Mouse (Mus musculus): ENCODE data around the gene Il31ra. TPM values are rescaled to one million over a fixed set of nuclear protein-coding genes. Genes with fewer than 3 reads are reported as not detected.

The Il31ra gene
- polyA plus RNA-seq, 1 experiment from 2014 or later = 0.13 TPM

GRCm38 (mm10) chr13:112523346-112523970, 70.7 kb downstream of the Il31ra start:
- Histone ChIP-seq H3K9me3 (ENCODE audit: control insufficient read depth, low read length) (no peaks in the 10 kb centered on the region), H3K4me3 (ENCODE audit: low read depth, low read length) (no peak overlapping the region), H3K9ac (ENCODE audit: low read length) (no peak overlapping the region), H3K27me3 (ENCODE audit: control insufficient read depth, insufficient read depth, low read length) (no peaks in the 10 kb centered on the region), H3K4me2 (ENCODE audit: low read depth) (no peak overlapping the region), H3K4me1 (ENCODE audit: control insufficient read depth, insufficient read depth, low read length) (no peaks in the 10 kb centered on the region), H3K36me3 (ENCODE audit: control insufficient read depth, insufficient read depth, low read length) (no peaks in the 10 kb centered on the region), H3K27ac (ENCODE audit: low read depth, low read length) (no peak overlapping the region)
- 88% methylated on average over 10 of the region's 10 CpGs for WGBS
- ATAC-seq (ENCODE audit: insufficient read depth, low FRiP score, low TSS enrichment) = no peak
- DNase-seq (ENCODE audit: low spot score) = no peak

DNA sequence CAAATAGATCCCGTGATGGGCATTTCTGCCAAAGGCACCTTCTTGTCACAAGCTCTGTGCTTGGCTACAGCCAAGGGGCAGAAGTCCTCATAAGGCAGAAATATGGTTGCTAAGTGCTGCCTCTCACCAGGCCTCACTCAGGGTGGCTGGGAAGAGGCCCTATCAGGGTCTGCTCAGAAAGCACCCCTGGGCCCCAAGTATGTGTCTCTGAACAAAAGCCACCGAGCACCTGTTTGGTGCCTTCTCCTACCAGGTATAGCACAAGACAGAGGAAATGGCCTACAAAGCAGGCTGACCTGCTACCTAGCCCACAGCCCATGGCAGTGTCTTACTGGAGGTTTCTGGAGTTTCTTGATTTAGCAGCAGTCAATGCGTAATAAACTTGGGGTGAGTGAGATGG, 71.3 kb downstream of the Il31ra start:
- H3K27me3 ChIP-seq (ENCODE audit: control insufficient read depth, insufficient read depth, low read length) = no peaks in the 10 kb centered on the region
- H3K4me1 ChIP-seq (ENCODE audit: control insufficient read depth, insufficient read depth, low read length) = no peaks in the 10 kb centered on the region
- no peak for DNase-seq (ENCODE audit: low spot score)
- H3K36me3 ChIP-seq (ENCODE audit: control insufficient read depth, insufficient read depth, low read length) = no peaks in the 10 kb centered on the region; the same call in 1 of the 2 replicates
- no peak overlapping the region for H3K9ac ChIP-seq (ENCODE audit: low read length)
- no peak overlapping the region for H3K4me3 ChIP-seq (ENCODE audit: low read depth, low read length)
- no peak overlapping the region for H3K27ac ChIP-seq (ENCODE audit: low read depth, low read length)
- 87% methylated on average over 3 of the region's 3 CpGs for WGBS
- ATAC-seq (ENCODE audit: insufficient read depth, low FRiP score, low TSS enrichment) = no peak
- H3K4me2 ChIP-seq (ENCODE audit: low read depth) = no peak overlapping the region
- H3K9me3 ChIP-seq (ENCODE audit: control insufficient read depth, low read length) = no peaks in the 10 kb centered on the region

DNA sequence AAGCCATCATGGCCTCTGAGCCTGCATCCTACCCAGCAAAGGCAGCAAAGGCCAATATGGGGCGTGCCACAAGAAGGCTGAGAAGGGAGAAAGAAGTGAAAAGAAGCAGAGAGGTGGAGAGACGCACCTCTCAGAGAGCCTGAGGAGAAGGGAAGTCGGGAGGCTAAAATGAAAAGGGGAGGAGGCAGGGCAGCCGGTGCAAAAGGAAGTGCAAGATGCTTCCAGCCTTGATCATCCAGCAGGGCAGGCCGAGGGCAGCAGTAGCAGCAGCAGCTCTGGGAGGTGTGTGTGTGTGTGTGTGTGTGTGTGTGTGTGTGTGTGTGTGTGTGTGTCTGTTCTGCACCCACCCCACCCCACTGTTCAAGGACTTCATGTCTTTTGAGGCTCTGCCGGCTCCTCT, 71.9 kb downstream of the Il31ra start:
- no peak overlapping the region for H3K9ac ChIP-seq (ENCODE audit: low read length)
- H3K36me3 ChIP-seq (ENCODE audit: control insufficient read depth, insufficient read depth, low read length) = no peaks in the 10 kb centered on the region; the same call in 1 of the 2 replicates
- no peak overlapping the region for H3K4me2 ChIP-seq (ENCODE audit: low read depth)
- 72% methylated on average over 6 of the region's 6 CpGs for WGBS
- H3K27ac ChIP-seq (ENCODE audit: low read depth, low read length) = no peak overlapping the region
- H3K9me3 ChIP-seq (ENCODE audit: control insufficient read depth, low read length) = no peaks in the 10 kb centered on the region
- DNase-seq (ENCODE audit: low spot score) = no peak
- no peaks in the 10 kb centered on the region for H3K4me1 ChIP-seq (ENCODE audit: control insufficient read depth, insufficient read depth, low read length)
- H3K27me3 ChIP-seq (ENCODE audit: control insufficient read depth, insufficient read depth, low read length) = no peaks in the 10 kb centered on the region
- ATAC-seq (ENCODE audit: insufficient read depth, low FRiP score, low TSS enrichment) = no peak
- H3K4me3 ChIP-seq (ENCODE audit: low read depth, low read length) = no peak overlapping the region

- WGBS = 56% methylated on average over 1 of the region's 1 CpGs
- Histone ChIP-seq H3K27ac (ENCODE audit: low read depth, low read length) (no peak overlapping the region), H3K9me3 (ENCODE audit: control insufficient read depth, low read length) (no peaks in the 10 kb centered on the region), H3K36me3 (ENCODE audit: control insufficient read depth, insufficient read depth, low read length) (no peaks in the 10 kb centered on the region; the same call in 1 of the 2 replicates), H3K4me3 (ENCODE audit: low read depth, low read length) (no peak overlapping the region), H3K27me3 (ENCODE audit: control insufficient read depth, insufficient read depth, low read length) (no peaks in the 10 kb centered on the region), H3K4me1 (ENCODE audit: control insufficient read depth, insufficient read depth, low read length) (no peaks in the 10 kb centered on the region), H3K4me2 (ENCODE audit: low read depth) (no peak overlapping the region), H3K9ac (ENCODE audit: low read length) (no peak overlapping the region)
- DNase-seq (ENCODE audit: low spot score) (no peak), ATAC-seq (ENCODE audit: insufficient read depth, low FRiP score, low TSS enrichment) (no peak)
Observed at GRCm38 (mm10) chr13:112514546-112514945, 79.6 kb downstream of the Il31ra start.

DNA sequence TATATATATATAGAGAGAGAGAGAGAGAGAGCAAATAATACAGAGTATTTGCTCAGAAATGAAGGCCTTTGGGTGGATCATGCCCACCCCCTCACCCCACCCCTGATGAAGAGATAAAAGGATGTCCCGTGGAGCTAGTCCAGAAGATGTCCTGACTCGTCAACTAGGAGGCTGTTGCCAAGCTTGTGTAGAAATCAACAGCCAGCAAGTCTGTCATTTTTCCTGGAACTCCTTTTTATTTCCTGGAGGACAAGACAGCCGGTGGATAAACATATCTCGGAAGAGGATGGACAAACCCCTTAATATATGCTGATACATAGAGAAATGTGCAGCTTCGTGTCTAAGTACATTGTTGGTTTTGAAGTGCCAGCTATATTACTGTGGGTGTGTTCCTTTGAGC, 81.3 kb downstream of the Il31ra start:
- ATAC-seq (ENCODE audit: insufficient read depth, low FRiP score, low TSS enrichment) (no peak), DNase-seq (ENCODE audit: low spot score) (no peak)
- Histone ChIP-seq H3K4me1 (ENCODE audit: control insufficient read depth, insufficient read depth, low read length) (no peaks in the 10 kb centered on the region), H3K27me3 (ENCODE audit: control insufficient read depth, insufficient read depth, low read length) (no peaks in the 10 kb centered on the region), H3K9ac (ENCODE audit: low read length) (no peak overlapping the region), H3K36me3 (ENCODE audit: control insufficient read depth, insufficient read depth, low read length) (no peaks in the 10 kb centered on the region), H3K4me2 (ENCODE audit: low read depth) (no peak overlapping the region), H3K27ac (ENCODE audit: low read depth, low read length) (no peak overlapping the region), H3K4me3 (ENCODE audit: low read depth, low read length) (no peak overlapping the region), H3K9me3 (ENCODE audit: control insufficient read depth, low read length) (no peaks in the 10 kb centered on the region)
- 93% methylated on average over 5 of the region's 5 CpGs for WGBS

DNA sequence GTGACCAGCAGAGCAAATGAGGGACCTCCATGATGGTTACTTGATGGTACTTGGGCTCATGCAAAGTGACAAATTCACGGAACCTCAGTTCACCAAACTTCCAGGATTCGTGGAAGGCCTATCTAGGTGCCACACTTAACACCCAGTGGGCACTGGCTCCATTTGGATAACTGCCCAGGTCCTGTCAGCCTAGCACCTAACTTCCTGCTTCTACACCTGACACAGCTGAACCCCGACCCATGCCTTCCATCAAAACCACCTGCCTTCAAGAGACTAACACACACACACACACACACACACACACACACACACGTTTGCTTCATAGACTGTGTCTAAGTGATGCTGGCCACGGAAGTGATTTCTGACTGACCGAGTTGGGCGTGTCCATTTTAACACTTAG, 82.3 kb downstream of the Il31ra start:
- no peak for DNase-seq (ENCODE audit: low spot score)
- H3K27ac ChIP-seq (ENCODE audit: low read depth, low read length) = no peak overlapping the region
- ATAC-seq (ENCODE audit: insufficient read depth, low FRiP score, low TSS enrichment) = no peak
- no peaks in the 10 kb centered on the region for H3K4me1 ChIP-seq (ENCODE audit: control insufficient read depth, insufficient read depth, low read length)
- H3K4me2 ChIP-seq (ENCODE audit: low read depth) = no peak overlapping the region
- H3K27me3 ChIP-seq (ENCODE audit: control insufficient read depth, insufficient read depth, low read length) = no peaks in the 10 kb centered on the region
- WGBS = 91% methylated on average over 7 of the region's 7 CpGs
- no peaks in the 10 kb centered on the region for H3K36me3 ChIP-seq (ENCODE audit: control insufficient read depth, insufficient read depth, low read length)
- H3K9ac ChIP-seq (ENCODE audit: low read length) = no peak overlapping the region
- no peak overlapping the region for H3K4me3 ChIP-seq (ENCODE audit: low read depth, low read length)
- no peaks in the 10 kb centered on the region for H3K9me3 ChIP-seq (ENCODE audit: control insufficient read depth, low read length)

GRCm38 (mm10) chr13:112511261-112511660, 82.9 kb downstream of the Il31ra start:
- Histone ChIP-seq H3K9ac (ENCODE audit: low read length) (no peak overlapping the region), H3K27ac (ENCODE audit: low read depth, low read length) (no peak overlapping the region), H3K27me3 (ENCODE audit: control insufficient read depth, insufficient read depth, low read length) (no peaks in the 10 kb centered on the region), H3K9me3 (ENCODE audit: control insufficient read depth, low read length) (no peaks in the 10 kb centered on the region), H3K4me2 (ENCODE audit: low read depth) (no peak overlapping the region), H3K4me1 (ENCODE audit: control insufficient read depth, insufficient read depth, low read length) (no peaks in the 10 kb centered on the region), H3K36me3 (ENCODE audit: control insufficient read depth, insufficient read depth, low read length) (no peaks in the 10 kb centered on the region), H3K4me3 (ENCODE audit: low read depth, low read length) (no peak overlapping the region)
- DNase-seq (ENCODE audit: low spot score) = no peak
- ATAC-seq (ENCODE audit: insufficient read depth, low FRiP score, low TSS enrichment) = no peak
- WGBS = 93% methylated on average over 11 of the region's 11 CpGs

GRCm38 (mm10) chr13:112510437-112511212, 83.5 kb downstream of the Il31ra start:
- Histone ChIP-seq H3K36me3 (ENCODE audit: control insufficient read depth, insufficient read depth, low read length) (no peaks in the 10 kb centered on the region), H3K4me2 (ENCODE audit: low read depth) (no peak overlapping the region), H3K9me3 (ENCODE audit: control insufficient read depth, low read length) (no peaks in the 10 kb centered on the region), H3K9ac (ENCODE audit: low read length) (no peak overlapping the region), H3K4me1 (ENCODE audit: control insufficient read depth, insufficient read depth, low read length) (no peaks in the 10 kb centered on the region), H3K27me3 (ENCODE audit: control insufficient read depth, insufficient read depth, low read length) (no peaks in the 10 kb centered on the region), H3K27ac (ENCODE audit: low read depth, low read length) (no peak overlapping the region), H3K4me3 (ENCODE audit: low read depth, low read length) (no peak overlapping the region)
- DNase-seq (ENCODE audit: low spot score) (no peak), ATAC-seq (ENCODE audit: insufficient read depth, low FRiP score, low TSS enrichment) (no peak)
- 93% methylated on average over 19 of the region's 19 CpGs for WGBS

GRCm38 (mm10) chr13:112509465-112509864, 84.7 kb downstream of the Il31ra start:
- Histone ChIP-seq H3K4me1 (ENCODE audit: control insufficient read depth, insufficient read depth, low read length) (no peaks in the 10 kb centered on the region), H3K27me3 (ENCODE audit: control insufficient read depth, insufficient read depth, low read length) (no peaks in the 10 kb centered on the region), H3K9ac (ENCODE audit: low read length) (no peak overlapping the region), H3K4me3 (ENCODE audit: low read depth, low read length) (no peak overlapping the region), H3K36me3 (ENCODE audit: control insufficient read depth, insufficient read depth, low read length) (no peaks in the 10 kb centered on the region), H3K27ac (ENCODE audit: low read depth, low read length) (no peak overlapping the region), H3K9me3 (ENCODE audit: control insufficient read depth, low read length) (no peaks in the 10 kb centered on the region), H3K4me2 (ENCODE audit: low read depth) (no peak overlapping the region)
- ATAC-seq (ENCODE audit: insufficient read depth, low FRiP score, low TSS enrichment) (no peak; the same call in 1 of the 2 replicates), DNase-seq (ENCODE audit: low spot score) (peak; percentile 63)
- 36% methylated on average over 4 of the region's 4 CpGs for WGBS
